Mouse (Mus musculus) stomach, embryonic 15.5 days (tissue): ENCODE measurements around the gene Gpr89. TPM values are rescaled to one million over a fixed set of nuclear protein-coding genes. Genes with fewer than 3 reads are reported as not detected.

Experiments used
- ATAC-seq: fragments of 200-750 bp; cut with Nextera tagmentation; 2 replicates; pipeline ENCODE4 v1.8.0; 2017; ENCODE audit warnings: low read depth, moderate number of reproducible peaks, moderate TSS enrichment; ENCODE audit not compliant: insufficient read depth, low FRiP score
- H3K27ac ChIP-seq: fragments of 300-500 bp; sonication (generic); 2 replicates; pipeline ENCODE4 v1.5.1; 2015; ENCODE audit warnings: mild to moderate bottlenecking, inconsistent platforms
- H3K27me3 ChIP-seq: fragments of 300-500 bp; sonication (generic); replicated peaks from 2 replicates; pipeline ENCODE4 v1.6.1; 2015; ENCODE audit warnings: inconsistent platforms
- H3K36me3 ChIP-seq: fragments of 300-500 bp; sonication (generic); 2 replicates; pipeline ENCODE4 v1.6.1; 2015; ENCODE audit warnings: inconsistent platforms
- H3K4me1 ChIP-seq: fragments of 300-500 bp; sonication (generic); 2 replicates; pipeline ENCODE4 v1.6.1; 2015; ENCODE audit warnings: inconsistent platforms
- H3K4me2 ChIP-seq: fragments of 300-500 bp; sonication (generic); 2 replicates; pipeline ENCODE4 v1.6.1; 2015; ENCODE audit warnings: mild to moderate bottlenecking, inconsistent platforms
- H3K4me3 ChIP-seq: fragments of 300-500 bp; sonication (generic); replicated peaks from 2 replicates; pipeline ENCODE4 v1.5.1; 2015; ENCODE audit warnings: inconsistent platforms
- H3K9ac ChIP-seq: fragments of 300-500 bp; sonication (generic); 2 replicates; pipeline ENCODE4 v1.6.1; 2015; ENCODE audit warnings: inconsistent platforms
- H3K9me3 ChIP-seq: fragments of 300-500 bp; sonication (generic); 2 replicates; pipeline ENCODE4 v1.6.1; 2016; ENCODE audit warnings: inconsistent platforms
- WGBS: fragments of 180-500 bp; shearing (Covaris S2); methylation state at CpG from one replicate; pipeline ENCODE4 v1.1.7; 2015; 5-methylcytosine and 5-hydroxymethylcytosine counted together
- polyA plus RNA-seq: library from polyadenylated mRNA; unstranded; fragments of >200 nt; fragmentation: Nextera tagmentation; extraction: Ambion mirVana; gene quantifications from 2 replicates; pipeline ENCODE4 v1.2.1, GENCODE M21; 2015

Gpr89 gene
- polyA plus RNA-seq, 1 experiment from 2014 or later: 49.9 TPM

GRCm38 (mm10) chr3:96836414-96836813, 68.7 kb downstream of the Gpr89 start:
- no peak overlapping the region for H3K4me2 ChIP-seq
- no peak overlapping the region for H3K27ac ChIP-seq
- H3K9me3 ChIP-seq: no peaks in the 10 kb centered on the region
- no peak overlapping the region for H3K9ac ChIP-seq
- ATAC-seq: no peak
- WGBS: 62% methylated on average over 2 of the region's 2 CpGs
- no peaks in the 10 kb centered on the region for H3K36me3 ChIP-seq
- H3K4me3 ChIP-seq: no peak overlapping the region
- no peaks in the 10 kb centered on the region for H3K4me1 ChIP-seq
- H3K27me3 ChIP-seq: no peaks in the 10 kb centered on the region

GRCm38 (mm10) chr3:96834587-96835348, 70.4 kb downstream of the Gpr89 start:
- H3K36me3 ChIP-seq: no peaks in the 10 kb centered on the region
- no peak overlapping the region for H3K4me2 ChIP-seq
- no peak for ATAC-seq
- H3K27me3 ChIP-seq: no peaks in the 10 kb centered on the region
- H3K4me1 ChIP-seq: no peaks in the 10 kb centered on the region
- no peaks in the 10 kb centered on the region for H3K9me3 ChIP-seq
- H3K27ac ChIP-seq: no peak overlapping the region
- H3K9ac ChIP-seq: no peak overlapping the region
- WGBS: 71% methylated on average over 7 of the region's 7 CpGs
- H3K4me3 ChIP-seq: no peak overlapping the region

GRCm38 (mm10) chr3:96832930-96833329, 72.2 kb downstream of the Gpr89 start:
- Histone ChIP-seq H3K27me3 (no peaks in the 10 kb centered on the region), H3K9ac (no peak overlapping the region), H3K4me1 (no peaks in the 10 kb centered on the region), H3K27ac (no peak overlapping the region), H3K4me2 (no peak overlapping the region), H3K9me3 (no peaks in the 10 kb centered on the region), H3K36me3 (no peaks in the 10 kb centered on the region), H3K4me3 (no peak overlapping the region)
- WGBS: 50% methylated on average over 5 of the region's 5 CpGs
- no peak for ATAC-seq

GRCm38 (mm10) chr3:96829856-96830255, 75.3 kb downstream of the Gpr89 start:
- H3K9ac ChIP-seq: no peak overlapping the region
- H3K27ac ChIP-seq: no peak overlapping the region
- H3K4me1 ChIP-seq: no peaks in the 10 kb centered on the region
- ATAC-seq: no peak
- 73% methylated on average over 10 of the region's 10 CpGs for WGBS
- no peaks in the 10 kb centered on the region for H3K9me3 ChIP-seq
- no peak overlapping the region for H3K4me3 ChIP-seq
- H3K36me3 ChIP-seq: no peaks in the 10 kb centered on the region
- no peak overlapping the region for H3K4me2 ChIP-seq
- H3K27me3 ChIP-seq: no peaks in the 10 kb centered on the region

DNA sequence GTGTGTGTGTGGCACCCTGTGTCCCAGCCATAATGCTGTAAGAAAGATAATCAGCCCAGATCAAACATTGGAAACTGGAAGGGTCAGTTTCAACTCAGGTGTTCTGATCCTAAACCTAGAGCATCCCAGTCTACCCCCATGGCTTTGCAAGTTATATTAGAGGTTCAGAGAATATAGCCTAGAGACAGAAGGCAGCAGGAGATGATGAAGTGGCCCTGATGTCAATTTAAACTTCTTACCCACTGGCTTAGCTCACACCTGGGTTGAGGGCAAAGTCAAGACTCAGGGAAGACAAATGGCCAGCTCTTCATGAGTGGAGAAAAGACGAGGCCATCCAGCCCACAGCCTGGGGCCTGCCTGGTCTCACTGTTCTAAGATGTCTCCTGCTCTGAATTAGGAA, 76.2 kb downstream of the Gpr89 start, which contains the start of the genes Pdzk1 and Cd160:
TSS of gene Pdzk1 (plus strand) at position 301 of the 400 bp plus-strand sequence.
TSS of gene Cd160 (minus strand) at position 368 of the 400 bp plus-strand sequence.
- Histone ChIP-seq H3K9ac (no peak within 1 kb of the TSS), H3K27me3 (no peaks in the 10 kb centered on the region), H3K36me3 (no peaks in the 10 kb centered on the region), H3K4me2 (peak within 1 kb of the TSS; percentile 10; the same call in 1 of the 2 replicates), H3K4me1 (no peaks in the 10 kb centered on the region), H3K4me3 (no peak within 1 kb of the TSS), H3K9me3 (no peaks in the 10 kb centered on the region), H3K27ac (no peak within 1 kb of the TSS)
- 80% methylated on average over 1 of the region's 1 CpGs for WGBS
- ATAC-seq: no peak

- Histone ChIP-seq H3K27me3 (no peaks in the 10 kb centered on the region), H3K9ac (no peak overlapping the region), H3K4me1 (no peaks in the 10 kb centered on the region), H3K4me3 (no peak overlapping the region), H3K9me3 (no peaks in the 10 kb centered on the region), H3K27ac (no peak overlapping the region), H3K36me3 (no peaks in the 10 kb centered on the region), H3K4me2 (peak overlapping the region; percentile 10; the same call in 1 of the 2 replicates)
- ATAC-seq: no peak
- 37% methylated on average over 15 of the region's 15 CpGs for WGBS
Observed at GRCm38 (mm10) chr3:96828308-96828864, 76.8 kb downstream of the Gpr89 start.

- Histone ChIP-seq H3K4me1 (no peaks in the 10 kb centered on the region), H3K27me3 (no peaks in the 10 kb centered on the region), H3K9me3 (no peaks in the 10 kb centered on the region), H3K9ac (no peak overlapping the region), H3K36me3 (no peaks in the 10 kb centered on the region), H3K27ac (no peak overlapping the region), H3K4me2 (no peak overlapping the region), H3K4me3 (no peak overlapping the region)
- no peak for ATAC-seq
- 48% methylated on average over 11 of the region's 11 CpGs for WGBS
Observed at GRCm38 (mm10) chr3:96825261-96825660, 79.9 kb downstream of the Gpr89 start.

GRCm38 (mm10) chr3:96824614-96825013, 80.5 kb downstream of the Gpr89 start:
- Histone ChIP-seq H3K4me1 (no peaks in the 10 kb centered on the region), H3K27me3 (no peaks in the 10 kb centered on the region), H3K4me3 (no peak overlapping the region), H3K36me3 (no peaks in the 10 kb centered on the region), H3K27ac (no peak overlapping the region), H3K9ac (no peak overlapping the region), H3K9me3 (no peaks in the 10 kb centered on the region), H3K4me2 (no peak overlapping the region)
- WGBS: 85% methylated on average over 12 of the region's 12 CpGs
- ATAC-seq: no peak

GRCm38 (mm10) chr3:96823701-96824100, 81.4 kb downstream of the Gpr89 start:
- H3K4me3 ChIP-seq: no peak overlapping the region
- H3K4me2 ChIP-seq: no peak overlapping the region
- H3K27ac ChIP-seq: no peak overlapping the region
- no peaks in the 10 kb centered on the region for H3K4me1 ChIP-seq
- no peak overlapping the region for H3K9ac ChIP-seq
- no peaks in the 10 kb centered on the region for H3K27me3 ChIP-seq
- 37% methylated on average over 3 of the region's 3 CpGs for WGBS
- H3K36me3 ChIP-seq: no peaks in the 10 kb centered on the region
- no peak for ATAC-seq
- H3K9me3 ChIP-seq: no peaks in the 10 kb centered on the region

- Histone ChIP-seq H3K4me2 (no peak overlapping the region), H3K9ac (no peak overlapping the region), H3K27ac (no peak overlapping the region), H3K4me1 (no peaks in the 10 kb centered on the region), H3K36me3 (no peaks in the 10 kb centered on the region), H3K9me3 (no peaks in the 10 kb centered on the region), H3K27me3 (no peaks in the 10 kb centered on the region), H3K4me3 (no peak overlapping the region)
- no peak for ATAC-seq
- 82% methylated on average over 4 of the region's 4 CpGs for WGBS
Observed at GRCm38 (mm10) chr3:96821581-96821980, 83.6 kb downstream of the Gpr89 start.

DNA sequence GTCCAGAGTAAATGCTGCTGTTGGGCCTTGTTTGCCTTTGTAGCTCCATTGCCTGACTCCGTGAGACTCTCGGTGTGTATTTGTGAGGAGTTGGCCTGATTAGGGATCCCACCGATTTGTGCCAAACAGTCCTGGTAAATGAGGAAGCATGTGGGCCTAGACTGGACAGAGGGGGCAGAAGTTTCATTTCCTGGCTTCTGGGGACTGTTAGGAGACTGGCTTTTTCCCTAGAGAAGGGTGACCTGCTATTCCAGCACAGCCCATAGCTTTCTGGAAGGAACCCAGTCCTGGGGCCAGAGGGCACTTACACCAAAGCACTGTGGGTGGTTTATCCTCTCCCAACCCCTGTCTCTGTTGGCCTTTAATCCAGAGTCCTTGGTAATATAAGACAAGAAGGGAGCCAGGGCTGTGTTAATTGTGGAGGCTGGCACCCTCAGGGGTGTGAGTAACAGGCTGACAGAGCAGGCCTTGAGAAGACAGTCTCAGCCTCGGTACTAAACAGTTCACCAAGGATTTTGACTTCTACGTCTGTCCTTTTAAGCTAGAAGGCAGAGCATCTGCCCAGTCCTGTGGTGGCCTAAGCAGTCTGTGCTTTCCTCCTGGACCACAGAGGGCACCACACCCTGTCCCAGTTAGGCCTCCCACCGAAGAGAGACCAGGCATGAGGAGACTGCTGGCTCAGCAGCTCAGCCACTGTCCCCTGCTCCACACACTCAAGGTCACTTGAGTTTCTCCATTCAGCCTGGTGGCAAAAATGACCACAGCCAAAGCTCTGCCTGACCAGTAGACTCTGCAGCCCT, 84.8 kb downstream of the Gpr89 start:
- Histone ChIP-seq H3K4me3 (no peak overlapping the region), H3K9ac (no peak overlapping the region), H3K36me3 (no peaks in the 10 kb centered on the region), H3K4me1 (no peaks in the 10 kb centered on the region), H3K9me3 (no peaks in the 10 kb centered on the region), H3K27ac (no peak overlapping the region), H3K27me3 (no peaks in the 10 kb centered on the region), H3K4me2 (no peak overlapping the region)
- ATAC-seq: no peak
- WGBS: 74% methylated on average over 6 of the region's 6 CpGs
